ENCODE assay signal across 18 mouse cellular contexts in the genomic region with DNA sequence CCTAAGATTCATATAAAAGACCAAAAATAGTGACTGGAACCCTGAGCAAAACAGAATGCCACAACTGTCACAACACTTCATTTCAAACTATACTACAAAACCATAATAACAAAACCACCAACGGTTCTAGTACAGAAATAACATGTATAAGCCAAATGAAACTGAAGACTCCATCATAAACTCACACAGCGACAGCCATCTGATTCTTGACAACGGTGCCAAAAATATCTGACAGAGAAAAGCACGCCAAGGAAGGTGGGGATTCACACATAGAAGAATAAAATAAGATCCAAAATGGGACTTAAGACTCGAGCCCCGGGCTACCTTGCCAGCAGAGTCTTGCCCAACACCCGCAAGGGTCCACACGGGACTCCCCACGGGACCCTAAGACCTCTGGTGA.
"Had no signal": no experiment of that assay in that cellular context is flagged by ENCODE, and none has a peak within 500 bp of the region (broad histone marks: within the 10 kb centered on the region; RNA-seq: fewer than 3 reads in every experiment).

No protein-coding gene starts in this region.

- H3K9me3 ChIP-seq: midbrain, embryonic 12.5 days; neural tube, embryonic 15.5 days had no signal

- H3K9ac ChIP-seq: lung, embryonic 14.5 days; midbrain, embryonic 12.5 days; neural tube, embryonic 13.5 days; neural tube, embryonic 15.5 days had no signal

- ATAC-seq: midbrain, embryonic 16.5 days had no signal

- H3K27me3 ChIP-seq: midbrain, embryonic 12.5 days; neural tube, embryonic 13.5 days; neural tube, embryonic 15.5 days had no signal

- H3K4me2 ChIP-seq: lung, embryonic 14.5 days; midbrain, embryonic 12.5 days; neural tube, embryonic 13.5 days; neural tube, embryonic 15.5 days had no signal

- H3K36me3 ChIP-seq: midbrain, embryonic 10.5 days; midbrain, embryonic 12.5 days had no signal

- DNase-seq: lung, adult 18-20 months; lung, embryonic 14.5 days; lung, postnatal 10 days; lung, postnatal 4 days; midbrain, embryonic 14.5 days; retina, postnatal 1 day; right cerebral cortex, adult 18-20 months; right cerebral cortex, postnatal 25 days; right cerebral cortex, postnatal 4 days; spleen, adult 18-20 months; thymus, postnatal 14 days; thymus, postnatal 36 days had no signal

- H3K4me3 ChIP-seq: midbrain, embryonic 10.5 days; midbrain, embryonic 12.5 days; myocyte; neural tube, embryonic 13.5 days; neural tube, embryonic 15.5 days had no signal

- H3K4me1 ChIP-seq: midbrain, embryonic 10.5 days; midbrain, embryonic 12.5 days; neural tube, embryonic 13.5 days; neural tube, embryonic 15.5 days had no signal

- H3K27ac ChIP-seq: midbrain, embryonic 10.5 days; midbrain, embryonic 12.5 days; neural tube, embryonic 13.5 days; neural tube, embryonic 15.5 days had no signal
